Mouse (Mus musculus) retina, postnatal 1 day (tissue): ENCODE results near the gene Galnt2.

Experiments
- DNase-seq: peaks from one replicate; pipeline ENCODE4 v3.0.0-alpha.2; 2012

The Galnt2 gene

GRCm38 (mm10) chr8:124331706-124332105, 100.5 kb downstream of the Galnt2 start:
- no peak for DNase-seq

- no peak for DNase-seq
These were observed 105.1 kb downstream of the Galnt2 start for GRCm38 (mm10) chr8:124336302-124336701.

- DNase-seq = no peak
These were observed 108.6 kb downstream of the Galnt2 start for GRCm38 (mm10) chr8:124339742-124340141.

GRCm38 (mm10) chr8:124340360-124341068, 109.3 kb downstream of the Galnt2 start:
- DNase-seq = peak; percentile 37

- no peak for DNase-seq
These were observed 112.0 kb downstream of the Galnt2 start for GRCm38 (mm10) chr8:124343151-124343550.

GRCm38 (mm10) chr8:124343991-124344390, 112.8 kb downstream of the Galnt2 start:
- DNase-seq = no peak

GRCm38 (mm10) chr8:124345098-124345497, 113.9 kb downstream of the Galnt2 start:
- no peak for DNase-seq

- DNase-seq = peak; percentile 65
These were observed 115.8 kb downstream of the Galnt2 start for GRCm38 (mm10) chr8:124346852-124347523.

- DNase-seq = no peak
These were observed 116.9 kb downstream of the Galnt2 start for GRCm38 (mm10) chr8:124348087-124348486.

GRCm38 (mm10) chr8:124349663-124350062, 118.5 kb downstream of the Galnt2 start:
- peak; percentile 74 for DNase-seq

GRCm38 (mm10) chr8:124351636-124352035, 120.4 kb downstream of the Galnt2 start:
- DNase-seq = peak; percentile 16

- no peak for DNase-seq
These were observed 129.7 kb downstream of the Galnt2 start for GRCm38 (mm10) chr8:124360911-124361310.

GRCm38 (mm10) chr8:124361773-124362427, 130.7 kb downstream of the Galnt2 start:
- DNase-seq = no peak

GRCm38 (mm10) chr8:124362589-124362988, 131.4 kb downstream of the Galnt2 start:
- DNase-seq = no peak

- DNase-seq = no peak
These were observed 132.1 kb downstream of the Galnt2 start for GRCm38 (mm10) chr8:124363337-124363736.

GRCm38 (mm10) chr8:124368213-124368612, 137.0 kb downstream of the Galnt2 start:
- DNase-seq = peak; percentile 84

- DNase-seq = peak; percentile 32
These were observed 139.4 kb downstream of the Galnt2 start for GRCm38 (mm10) chr8:124370422-124371183.

GRCm38 (mm10) chr8:124371410-124372123, 140.4 kb downstream of the Galnt2 start:
- DNase-seq = no peak

- DNase-seq = no peak
These were observed 142.6 kb downstream of the Galnt2 start for GRCm38 (mm10) chr8:124373753-124374152.

GRCm38 (mm10) chr8:124375168-124375567, 144.0 kb downstream of the Galnt2 start:
- no peak for DNase-seq

GRCm38 (mm10) chr8:124375727-124376126, 144.5 kb downstream of the Galnt2 start:
- no peak for DNase-seq

GRCm38 (mm10) chr8:124376406-124376805, 145.2 kb downstream of the Galnt2 start:
- DNase-seq = no peak
